Mouse (Mus musculus) kidney, embryonic 15.5 days (tissue): ENCODE data around the gene Themis2. TPM values are rescaled to one million over a fixed set of nuclear protein-coding genes. Genes with fewer than 3 reads are reported as not detected.

Source experiments
- polyA plus RNA-seq: library from polyadenylated mRNA; unstranded; fragments of >200 nt; fragmentation: Nextera tagmentation; extraction: Ambion mirVana; gene quantifications from 2 replicates; pipeline ENCODE4 v1.2.1, GENCODE M21; 2015

The Themis2 gene
- polyA plus RNA-seq, 1 experiment from 2014 or later = 1.7 TPM

Other genes with a start within 250 kb of the Themis2 start
- 0.62 and 1.1 TPM in 2 replicates for gene Ptafr, start 232.3 kb downstream of the Themis2 start, polyA plus RNA-seq
- gene Eya3, start 157.4 kb downstream of the Themis2 start, polyA plus RNA-seq = 26.2 and 33.4 TPM in 2 replicates
- 4.4 and 7.5 TPM in 2 replicates for gene Xkr8, start 63.8 kb downstream of the Themis2 start, polyA plus RNA-seq
- 10.0 and 11.9 TPM in 2 replicates for gene Smpdl3b, start 39.1 kb downstream of the Themis2 start, polyA plus RNA-seq
- gene Rpa2, start 28.1 kb downstream of the Themis2 start, polyA plus RNA-seq = 108 and 113 TPM in 2 replicates
- gene Ppp1r8, start 46.8 kb upstream of the Themis2 start, polyA plus RNA-seq = 62.6 and 66.5 TPM in 2 replicates
- 55.9 and 57.7 TPM in 2 replicates for gene Stx12, start 88.1 kb upstream of the Themis2 start, polyA plus RNA-seq
- gene Fam76a, start 126.2 kb upstream of the Themis2 start, polyA plus RNA-seq = 35.1 and 35.8 TPM in 2 replicates
- 0.63 and 0.81 TPM in 2 replicates for gene Fgr, start 177.7 kb upstream of the Themis2 start, polyA plus RNA-seq
- 7.4 and 10.1 TPM in 2 replicates for gene Ahdc1, start 214.9 kb upstream of the Themis2 start, polyA plus RNA-seq